Mouse (Mus musculus) C2C12 (cell line): ENCODE data around the gene Rabac1. TPM values are rescaled to one million over a fixed set of nuclear protein-coding genes. Genes with fewer than 3 reads are reported as not detected.

Experiments
- H3K27me3 ChIP-seq: one replicate; pipeline ENCODE4 v1.6.1; 2011; ENCODE audit not compliant: control insufficient read depth, insufficient read depth, insufficient read length
- H3K36me3 ChIP-seq: one replicate; pipeline ENCODE4 v1.6.1; 2011; ENCODE audit not compliant: control insufficient read depth, insufficient read depth
- H3K4me3 ChIP-seq: one replicate; pipeline ENCODE4 v1.5.1; 2011; ENCODE audit warnings: mild to moderate bottlenecking, control low read depth; ENCODE audit not compliant: poor library complexity, insufficient read depth, severe bottlenecking
- H3K79me2 ChIP-seq: one replicate; pipeline ENCODE4 v1.6.1; 2011; ENCODE audit not compliant: control insufficient read depth, insufficient read depth
- H3K79me3 ChIP-seq: one replicate; pipeline ENCODE4 v1.6.1; 2011; ENCODE audit warnings: low read depth, control low read depth
- H3ac ChIP-seq: one replicate; pipeline ENCODE3; 2011; ENCODE audit warnings: low read depth; ENCODE audit not compliant: control insufficient read depth, insufficient read length
- CEBPB ChIP-seq: IDR thresholded peaks from one replicate; pipeline ENCODE4 v1.6.1; 2011; ENCODE audit warnings: low read depth, mild to moderate bottlenecking, control low read depth, moderate library complexity
- CTCF ChIP-seq: IDR thresholded peaks from one replicate; pipeline ENCODE4 v1.5.1; 2011; ENCODE audit not compliant: control insufficient read depth, insufficient read depth, insufficient read length
- FOSL1 ChIP-seq: IDR thresholded peaks from one replicate; pipeline ENCODE4 v1.8.0; 2011; ENCODE audit warnings: mild to moderate bottlenecking, low read length; ENCODE audit not compliant: poor library complexity, insufficient read depth, severe bottlenecking
- MAX ChIP-seq: IDR thresholded peaks from one replicate; pipeline ENCODE4 v1.6.1; 2011; ENCODE audit warnings: mild to moderate bottlenecking, control low read depth
- MYOD1 ChIP-seq: IDR thresholded peaks from one replicate; pipeline ENCODE4 v1.6.1; 2011; ENCODE audit warnings: low read depth; ENCODE audit not compliant: control insufficient read depth, insufficient read length
- MYOG ChIP-seq: IDR thresholded peaks from one replicate; pipeline ENCODE4 v1.6.1; 2011; ENCODE audit not compliant: control insufficient read depth, insufficient read length; ENCODE audit errors: extremely low read depth
- USF1 ChIP-seq: IDR thresholded peaks from one replicate; pipeline ENCODE4 v1.6.1; 2011; ENCODE audit warnings: low read depth, mild to moderate bottlenecking, control low read depth, moderate library complexity
- polyA plus RNA-seq: library from polyadenylated mRNA; unstranded; fragments of >200 nt; fragmentation: generic; extraction: Trizol; gene quantifications from one replicate; pipeline ENCODE4 v1.2.1, GENCODE M21; 2012; ENCODE audit warnings: missing spikeins

Rabac1 gene
- polyA plus RNA-seq, 1 experiment, result 208 TPM

GRCm38 (mm10) chr7:25003291-25003690 is 30.7 kb upstream of the Rabac1 start:
- H3K27me3 ChIP-seq, result peaks cover 43% of the 10 kb centered on the region
- H3K79me2 ChIP-seq, result no peaks in the 10 kb centered on the region
- H3K79me3 ChIP-seq, result no peaks in the 10 kb centered on the region
- H3ac ChIP-seq, result no peak overlapping the region
- H3K36me3 ChIP-seq, result no peaks in the 10 kb centered on the region
- TF ChIP-seq MYOD1, result no peak
- TF ChIP-seq MAX, result no peak
- TF ChIP-seq USF1, result no peak
- TF ChIP-seq CEBPB, result no peak
- no peak for TF ChIP-seq CTCF
- no peak for TF ChIP-seq MYOG
- no peak for TF ChIP-seq FOSL1
- H3K4me3 ChIP-seq, result no peak overlapping the region

GRCm38 (mm10) chr7:25000711-25001110 is 28.2 kb upstream of the Rabac1 start:
- no peak overlapping the region for H3ac ChIP-seq
- no peaks in the 10 kb centered on the region for H3K79me2 ChIP-seq
- no peaks in the 10 kb centered on the region for H3K36me3 ChIP-seq
- TF ChIP-seq CEBPB (no peak), MAX (no peak), USF1 (no peak), MYOD1 (no peak), FOSL1 (no peak), MYOG (no peak), CTCF (no peak)
- no peak overlapping the region for H3K4me3 ChIP-seq
- no peaks in the 10 kb centered on the region for H3K79me3 ChIP-seq
- peaks cover 23% of the 10 kb centered on the region for H3K27me3 ChIP-seq

- Histone ChIP-seq H3K4me3 (no peak overlapping the region), H3K79me2 (no peaks in the 10 kb centered on the region), H3K79me3 (no peaks in the 10 kb centered on the region), H3K36me3 (no peaks in the 10 kb centered on the region), H3ac (no peak overlapping the region), H3K27me3 (peaks cover 18% of the 10 kb centered on the region)
- TF ChIP-seq FOSL1, result no peak
- no peak for TF ChIP-seq USF1
- TF ChIP-seq MYOG, result no peak
Measured at GRCm38 (mm10) chr7:25000211-25000610, 27.7 kb upstream of the Rabac1 start.

- Histone ChIP-seq H3K4me3 (no peak overlapping the region), H3K36me3 (no peaks in the 10 kb centered on the region), H3K27me3 (no peaks in the 10 kb centered on the region), H3ac (no peak overlapping the region), H3K79me2 (no peaks in the 10 kb centered on the region), H3K79me3 (no peaks in the 10 kb centered on the region)
- TF ChIP-seq MYOD1 (peak; percentile 93), FOSL1 (peak; percentile 62), MAX (no peak)
Measured at GRCm38 (mm10) chr7:24993081-24993480, 20.5 kb upstream of the Rabac1 start.

- TF ChIP-seq CEBPB (no peak), USF1 (no peak), CTCF (no peak), MYOG (no peak), MYOD1 (no peak), FOSL1 (no peak), MAX (no peak)
- Histone ChIP-seq H3K4me3 (no peak overlapping the region), H3K27me3 (no peaks in the 10 kb centered on the region), H3K79me2 (no peaks in the 10 kb centered on the region), H3ac (no peak overlapping the region), H3K79me3 (no peaks in the 10 kb centered on the region), H3K36me3 (no peaks in the 10 kb centered on the region)
Measured at GRCm38 (mm10) chr7:24990478-24990877, 17.9 kb upstream of the Rabac1 start.

GRCm38 (mm10) chr7:24987941-24988340 is 15.4 kb upstream of the Rabac1 start:
- Histone ChIP-seq H3K79me2 (no peaks in the 10 kb centered on the region), H3K36me3 (no peaks in the 10 kb centered on the region), H3K79me3 (no peaks in the 10 kb centered on the region), H3ac (no peak overlapping the region), H3K4me3 (no peak overlapping the region), H3K27me3 (no peaks in the 10 kb centered on the region)
- TF ChIP-seq MAX, result no peak
- TF ChIP-seq FOSL1, result no peak
- no peak for TF ChIP-seq CTCF
- TF ChIP-seq CEBPB, result no peak
- no peak for TF ChIP-seq MYOG
- TF ChIP-seq MYOD1, result no peak
- TF ChIP-seq USF1, result no peak
